Mouse (Mus musculus) heart, adult 2 months (tissue): Measurements from ENCODE around the gene Ctf1.

Experiments
- CTCF ChIP-seq: fragments of 200-600 bp; IDR thresholded peaks from 2 replicates; pipeline ENCODE4 v1.8.1; 2022; ENCODE audit warnings: antibody characterized with exemption, mild to moderate bottlenecking, moderate library complexity
- EP300 ChIP-seq: fragments of 200-500 bp; IDR thresholded peaks from 2 replicates; pipeline ENCODE4 v1.6.1; 2011; ENCODE audit warnings: low read depth, low read length, control low read depth; ENCODE audit not compliant: insufficient read depth
- POLR2A ChIP-seq: fragments of 200-500 bp; IDR thresholded peaks from 2 replicates; pipeline ENCODE4 v1.6.1; 2011; ENCODE audit warnings: mild to moderate bottlenecking, low read depth, low read length, control low read depth; ENCODE audit not compliant: insufficient read depth

DNA sequence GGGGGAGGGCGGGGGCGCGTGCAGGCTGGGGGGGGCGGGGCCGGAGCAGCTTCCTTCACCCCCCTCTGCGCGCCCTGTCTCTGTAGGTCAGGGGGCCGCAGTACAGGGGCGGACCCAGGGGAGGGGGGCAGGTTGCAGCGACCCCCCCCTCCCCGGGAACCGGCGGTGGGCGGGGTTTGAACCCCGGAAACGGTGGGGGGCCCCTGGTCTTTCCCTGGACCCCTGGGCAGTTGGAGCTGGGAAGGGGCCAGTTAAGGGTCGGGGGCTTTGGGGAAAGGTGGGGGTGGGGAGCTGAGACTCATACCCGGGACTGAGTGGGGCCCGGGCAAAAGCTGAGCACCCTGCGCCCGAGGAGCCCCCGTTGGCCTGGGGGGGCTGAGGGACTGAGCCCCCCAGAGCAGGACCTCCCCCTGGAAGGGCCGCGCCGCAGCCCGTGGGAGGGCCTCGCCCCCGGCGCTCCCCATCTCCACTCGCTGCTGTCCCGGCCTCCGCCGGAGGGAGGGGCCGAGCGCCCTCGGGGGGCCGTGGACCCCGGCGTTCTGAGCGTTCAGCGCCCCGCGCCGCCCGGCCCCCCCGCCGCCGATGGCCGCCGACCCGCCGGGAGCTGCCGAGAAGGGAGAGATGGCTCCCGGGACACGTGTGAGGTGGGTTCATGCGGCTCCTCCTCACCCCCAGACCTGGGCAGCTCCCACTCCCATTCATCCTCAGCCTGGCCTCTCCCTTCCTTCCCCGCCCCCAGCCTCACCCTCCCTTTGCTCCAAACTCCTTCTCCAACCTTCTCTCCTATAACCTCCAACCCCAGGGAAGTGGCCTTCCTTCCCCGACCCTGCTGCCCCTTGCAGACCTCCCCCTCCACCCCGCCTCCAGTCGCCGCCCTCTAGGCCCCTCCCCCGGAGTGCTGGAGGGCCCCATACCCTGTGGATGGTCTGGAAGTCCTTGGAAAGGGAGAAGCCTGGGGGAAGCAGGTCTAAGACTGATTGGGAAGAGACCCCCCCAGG lies 34.3 kb downstream of the Ctf1 start:
- TF ChIP-seq CTCF (no peak), POLR2A (no peak), EP300 (no peak)
